Mouse (Mus musculus) intestine, embryonic 14.5 days (tissue): ENCODE results near the gene Flot1. TPM values are rescaled to one million over a fixed set of nuclear protein-coding genes. Genes with fewer than 3 reads are reported as not detected.
A peak's percentile ranks its signal among the peaks of the same experiment; 100 is the strongest.

ENCODE experiments used
- ATAC-seq: fragments of 200-750 bp; cut with Nextera tagmentation; replicated peaks from 2 replicates; pipeline ENCODE4 v1.8.0; 2017; ENCODE audit warnings: low read depth, moderate number of reproducible peaks, moderate TSS enrichment, moderate library complexity; ENCODE audit not compliant: low FRiP score, low TSS enrichment
- DNase-seq: peaks from one replicate; pipeline ENCODE4 v3.0.0-alpha.2; 2018; ENCODE audit warnings: low spot score
- H3K27ac ChIP-seq: fragments of 300-500 bp; sonication (generic); 2 replicates; pipeline ENCODE4 v1.5.1; 2014; ENCODE audit warnings: low read depth, mild to moderate bottlenecking, control low read depth
- H3K27me3 ChIP-seq: fragments of 300-500 bp; sonication (generic); replicated peaks from 2 replicates; pipeline ENCODE4 v1.6.1; 2014; ENCODE audit warnings: low read length, control low read depth; ENCODE audit not compliant: control insufficient read depth, insufficient read depth
- H3K36me3 ChIP-seq: fragments of 300-500 bp; sonication (generic); 2 replicates; pipeline ENCODE4 v1.6.1; 2014; ENCODE audit warnings: low read length, control low read depth; ENCODE audit not compliant: control insufficient read depth, insufficient read depth
- H3K4me1 ChIP-seq: fragments of 300-500 bp; sonication (generic); replicated peaks from 2 replicates; pipeline ENCODE4 v1.6.1; 2014; ENCODE audit warnings: low read length, control low read depth, mixed read lengths; ENCODE audit not compliant: control insufficient read depth, insufficient read depth
- H3K4me2 ChIP-seq: fragments of 300-500 bp; sonication (generic); 2 replicates; pipeline ENCODE4 v1.6.1; 2014; ENCODE audit warnings: low read length
- H3K4me3 ChIP-seq: fragments of 300-500 bp; sonication (generic); 2 replicates; pipeline ENCODE4 v1.5.1; 2014; ENCODE audit warnings: low read depth, low read length, control low read depth, mixed read lengths
- H3K9ac ChIP-seq: fragments of 300-500 bp; sonication (generic); 2 replicates; pipeline ENCODE4 v1.6.1; 2014; ENCODE audit warnings: mild to moderate bottlenecking, low read length
- H3K9me3 ChIP-seq: fragments of 300-500 bp; sonication (generic); 2 replicates; pipeline ENCODE4 v1.6.1; 2016; ENCODE audit warnings: low read length, control low read depth; ENCODE audit not compliant: control insufficient read depth
- WGBS: fragments of 180-500 bp; shearing (Covaris S2); extraction: QIAGEN DNeasy Blood & Tissue Kit; methylation state at CpG from one replicate; pipeline ENCODE4 v1.1.7; 2014; 5-methylcytosine and 5-hydroxymethylcytosine counted together
- polyA plus RNA-seq: library from polyadenylated mRNA; unstranded; fragments of >200 nt; fragmentation: Nextera tagmentation; extraction: Ambion mirVana; gene quantifications from 2 replicates; pipeline ENCODE4 v1.2.1, GENCODE M21; 2014

Gene Flot1
- polyA plus RNA-seq, 1 experiment from 2014 or later: 42.5 TPM

DNA sequence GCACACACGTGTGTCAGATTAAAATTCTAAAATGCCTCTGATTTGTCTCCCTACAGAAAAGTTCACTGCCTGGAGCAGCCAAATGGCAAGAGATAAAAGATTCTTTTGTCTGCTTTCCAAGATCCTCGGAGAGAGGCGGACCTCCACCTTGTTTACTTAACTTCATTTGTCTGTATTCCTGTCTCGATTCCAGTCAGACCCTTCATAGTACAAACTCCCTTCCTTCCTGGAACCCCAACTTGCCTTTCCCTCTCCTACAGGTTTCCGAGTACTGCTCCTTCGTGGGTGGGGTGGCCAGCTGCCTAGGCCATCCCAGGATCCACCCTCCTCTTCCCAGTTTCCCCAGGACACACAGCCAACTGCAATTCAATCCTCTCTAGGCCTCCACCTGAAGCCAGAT lies 20.0 kb upstream of the Flot1 start:
- Histone ChIP-seq H3K9me3 (no peaks in the 10 kb centered on the region), H3K4me1 (no peaks in the 10 kb centered on the region), H3K27me3 (no peaks in the 10 kb centered on the region), H3K27ac (no peak overlapping the region), H3K4me3 (no peak overlapping the region), H3K9ac (no peak overlapping the region), H3K4me2 (no peak overlapping the region), H3K36me3 (no peaks in the 10 kb centered on the region)
- no peak for ATAC-seq
- 34% methylated on average over 6 of the region's 6 CpGs for WGBS
- DNase-seq: no peak

DNA sequence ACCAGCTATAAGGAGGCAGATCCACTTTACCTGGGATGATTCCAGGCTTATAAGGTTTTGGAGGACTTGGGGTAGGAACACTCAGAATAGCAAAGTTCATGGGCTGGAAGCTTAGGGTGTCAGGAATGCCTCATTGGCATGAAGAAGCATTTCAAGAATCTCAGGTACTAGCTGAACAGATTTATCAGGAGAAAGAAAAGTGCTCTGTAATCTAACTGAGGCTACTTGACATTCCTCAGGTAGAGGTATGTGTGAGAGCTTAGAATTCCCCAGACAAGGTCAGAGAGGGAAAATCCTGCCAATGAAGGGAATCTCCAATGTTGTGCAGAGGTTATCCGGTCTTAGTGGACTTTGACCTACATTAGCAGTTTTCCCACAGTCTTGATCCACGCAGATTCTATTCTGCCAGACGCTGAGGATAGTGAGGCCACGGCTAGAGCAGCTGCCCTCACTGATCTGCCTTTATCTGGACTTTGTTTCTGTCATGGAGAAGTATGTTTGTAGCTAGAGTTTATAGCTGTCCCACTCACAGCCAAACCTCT lies 19.1 kb upstream of the Flot1 start:
- Histone ChIP-seq H3K36me3 (no peaks in the 10 kb centered on the region), H3K9me3 (no peaks in the 10 kb centered on the region), H3K4me1 (no peaks in the 10 kb centered on the region), H3K4me2 (no peak overlapping the region), H3K27me3 (no peaks in the 10 kb centered on the region), H3K9ac (no peak overlapping the region), H3K4me3 (no peak overlapping the region), H3K27ac (no peak overlapping the region)
- DNase-seq (no peak), ATAC-seq (no peak)
- 51% methylated on average over 4 of the region's 4 CpGs for WGBS

DNA sequence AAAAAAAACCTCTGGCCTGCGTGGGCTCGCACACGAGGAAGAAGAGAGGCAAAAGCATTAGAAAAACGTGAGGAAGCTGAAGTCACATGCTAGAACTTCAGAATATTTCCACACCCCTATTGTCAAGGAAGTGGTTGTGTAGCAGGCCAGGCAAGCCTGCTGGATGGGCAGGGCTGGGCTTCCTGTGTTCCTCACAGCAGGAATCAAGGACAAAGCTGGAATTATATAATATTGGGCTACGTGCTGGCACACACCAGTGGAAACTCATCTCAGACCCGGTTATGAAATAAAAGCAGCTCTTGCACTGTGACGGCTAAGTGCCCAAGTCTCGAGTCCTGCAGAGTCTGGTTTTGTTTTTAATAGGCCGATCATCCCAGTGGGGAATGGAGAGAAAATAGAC lies 15.0 kb upstream of the Flot1 start:
- DNase-seq: no peak
- H3K9ac ChIP-seq: no peak overlapping the region
- 79% methylated on average over 9 of the region's 9 CpGs for WGBS
- no peaks in the 10 kb centered on the region for H3K36me3 ChIP-seq
- no peak overlapping the region for H3K27ac ChIP-seq
- ATAC-seq: no peak
- peaks cover under 1% of the 10 kb centered on the region for H3K4me1 ChIP-seq
- H3K4me3 ChIP-seq: no peak overlapping the region
- no peaks in the 10 kb centered on the region for H3K9me3 ChIP-seq
- H3K27me3 ChIP-seq: no peaks in the 10 kb centered on the region
- H3K4me2 ChIP-seq: no peak overlapping the region

DNA sequence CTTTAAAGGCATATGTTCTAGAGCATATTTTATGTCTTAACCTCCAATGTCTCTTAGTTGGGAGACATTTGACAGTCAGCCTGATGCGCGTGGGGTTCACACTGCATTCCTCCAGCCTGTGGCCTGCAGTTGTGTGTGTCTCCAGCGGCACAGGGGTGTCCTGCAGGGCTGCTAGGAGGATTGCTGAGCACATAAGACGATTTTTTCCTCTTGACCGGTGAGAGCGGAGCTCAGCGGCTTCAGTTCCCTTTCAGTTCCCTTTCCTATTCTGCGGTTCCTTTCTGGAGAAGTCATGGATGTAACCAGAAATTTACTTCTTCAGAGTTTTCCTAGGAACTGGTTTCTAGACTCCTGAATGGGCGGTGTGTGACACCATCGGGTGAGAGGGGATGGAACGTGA lies 13.6 kb upstream of the Flot1 start:
- ATAC-seq (no peak), DNase-seq (no peak)
- no peaks in the 10 kb centered on the region for H3K27me3 ChIP-seq
- H3K4me2 ChIP-seq: no peak overlapping the region
- H3K4me1 ChIP-seq: peaks cover 10% of the 10 kb centered on the region
- no peak overlapping the region for H3K27ac ChIP-seq
- H3K9me3 ChIP-seq: no peaks in the 10 kb centered on the region
- 90% methylated on average over 11 of the region's 11 CpGs for WGBS
- H3K36me3 ChIP-seq: no peaks in the 10 kb centered on the region
- no peak overlapping the region for H3K9ac ChIP-seq
- H3K4me3 ChIP-seq: no peak overlapping the region

DNA sequence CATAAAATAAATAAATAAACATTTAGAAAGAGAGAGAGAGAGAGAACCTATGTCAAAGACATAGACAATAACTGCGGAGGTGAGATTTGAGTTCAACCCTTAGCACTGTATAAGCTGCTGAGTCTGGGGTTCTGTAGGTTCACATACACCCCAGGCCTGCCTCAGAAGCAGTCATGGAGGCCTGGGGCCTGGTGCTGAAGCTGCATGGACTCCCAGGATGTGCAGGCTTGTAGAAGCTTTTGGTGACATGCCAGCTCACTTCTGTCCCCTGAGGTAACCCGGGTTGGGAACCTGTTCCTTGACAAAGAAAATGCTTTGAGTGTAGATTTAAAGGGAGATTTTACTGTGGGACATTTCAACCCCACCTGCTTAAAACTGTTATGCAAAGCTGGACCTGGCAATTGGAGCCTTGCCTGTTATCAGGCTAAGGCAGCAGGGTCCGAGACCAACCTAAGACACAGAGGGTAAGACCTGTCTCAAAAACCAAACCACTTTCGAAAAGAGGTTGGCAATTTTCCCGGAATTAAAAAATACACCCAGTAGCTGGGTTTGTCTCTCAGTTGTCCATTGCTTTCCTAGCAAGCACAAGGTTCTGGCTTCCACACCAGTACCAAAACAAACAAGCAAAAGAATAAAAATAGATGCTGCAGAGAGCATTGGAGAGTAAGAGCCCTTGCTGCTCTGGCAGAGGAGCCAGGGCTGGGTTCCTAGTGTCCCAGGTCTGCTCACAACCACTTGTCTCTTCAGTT lies 12.0 kb upstream of the Flot1 start:
- 80% methylated on average over 5 of the region's 5 CpGs for WGBS

DNA sequence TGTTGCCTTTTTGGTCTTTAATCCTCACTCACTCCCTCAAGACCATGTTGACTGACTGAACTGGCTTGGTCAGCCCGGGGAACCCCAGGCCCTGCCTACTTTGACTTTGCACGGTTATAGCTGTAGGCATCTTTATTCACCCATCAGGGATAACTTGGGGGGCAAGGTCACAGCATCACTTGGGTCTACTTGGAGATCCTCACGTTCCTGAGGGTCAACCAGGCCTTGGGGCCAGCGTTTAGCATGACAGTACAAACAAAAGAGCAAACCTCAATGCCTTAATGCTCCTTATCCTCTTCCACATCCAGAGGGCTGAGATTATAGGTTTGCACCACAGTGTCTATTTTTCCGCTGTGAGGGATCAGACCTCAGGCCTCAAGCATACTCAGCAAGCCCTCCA lies 10.7 kb upstream of the Flot1 start:
- no peak for DNase-seq
- H3K4me1 ChIP-seq: peaks cover 28% of the 10 kb centered on the region
- H3K27me3 ChIP-seq: no peaks in the 10 kb centered on the region
- H3K4me3 ChIP-seq: no peak overlapping the region
- H3K9ac ChIP-seq: no peak overlapping the region
- H3K27ac ChIP-seq: peak overlapping the region; percentile 72; the same call in 1 of the 2 replicates
- no peaks in the 10 kb centered on the region for H3K9me3 ChIP-seq
- ATAC-seq: no peak
- 80% methylated on average over 5 of the region's 5 CpGs for WGBS
- H3K36me3 ChIP-seq: no peaks in the 10 kb centered on the region
- no peak overlapping the region for H3K4me2 ChIP-seq

More for the DNA sequence above, 12.0 kb upstream of the Flot1 start:
- Histone ChIP-seq H3K36me3 (no peaks in the 10 kb centered on the region), H3K27me3 (no peaks in the 10 kb centered on the region), H3K9me3 (no peaks in the 10 kb centered on the region), H3K27ac (no peak overlapping the region), H3K4me1 (peaks cover 18% of the 10 kb centered on the region), H3K4me3 (no peak overlapping the region), H3K9ac (no peak overlapping the region), H3K4me2 (no peak overlapping the region)
- ATAC-seq (no peak), DNase-seq (no peak)

DNA sequence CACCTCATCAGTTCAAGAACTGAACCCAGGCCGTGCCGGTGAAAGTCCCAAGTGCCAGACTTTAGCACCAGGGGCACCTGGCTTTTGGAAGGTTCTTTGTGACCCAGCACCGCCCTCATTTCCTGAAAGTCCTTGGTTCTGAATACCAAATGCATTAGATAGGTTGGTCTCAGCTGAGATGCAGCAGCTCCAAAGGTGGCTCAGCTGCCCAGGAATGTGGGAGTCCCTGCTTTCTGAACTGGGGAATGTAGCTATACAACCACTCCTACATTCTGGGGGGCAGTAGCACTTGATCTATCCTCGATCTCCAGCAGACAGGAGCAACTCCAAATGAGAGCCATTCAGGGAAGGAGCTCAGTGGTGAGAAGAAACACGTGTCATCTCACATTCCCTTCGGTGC lies 10.3 kb upstream of the Flot1 start:
- no peak; the same call in 1 of the 2 replicates for ATAC-seq
- H3K4me1 ChIP-seq: peaks cover 31% of the 10 kb centered on the region
- no peak overlapping the region for H3K4me3 ChIP-seq
- no peaks in the 10 kb centered on the region for H3K9me3 ChIP-seq
- H3K4me2 ChIP-seq: no peak overlapping the region
- no peak for DNase-seq
- H3K27ac ChIP-seq: peak overlapping the region; percentile 72
- H3K36me3 ChIP-seq: no peaks in the 10 kb centered on the region
- no peak overlapping the region for H3K9ac ChIP-seq
- no peaks in the 10 kb centered on the region for H3K27me3 ChIP-seq
- WGBS: 62% methylated on average over 6 of the region's 6 CpGs

DNA sequence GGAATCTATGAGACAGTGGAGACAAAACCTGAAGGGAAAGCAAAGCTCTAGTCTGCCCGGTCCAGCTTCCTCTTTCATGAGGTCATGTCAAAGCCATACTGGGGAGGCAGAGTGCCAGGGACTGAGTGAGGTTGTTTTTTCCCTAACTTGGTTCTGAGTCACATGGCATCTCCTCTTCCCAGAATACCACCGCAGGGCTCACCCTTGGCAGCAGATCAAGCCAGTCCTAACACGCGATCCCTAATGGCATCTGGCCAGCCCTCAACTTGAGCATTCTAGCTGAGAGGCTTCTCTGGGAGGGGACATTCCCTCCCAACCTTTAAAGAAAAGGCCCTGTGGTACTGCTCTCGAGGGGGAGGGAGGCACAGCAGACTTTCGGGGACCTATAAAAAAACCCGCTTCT lies 9.8 kb upstream of the Flot1 start:
- peak; percentile 10; the same call in 1 of the 2 replicates for ATAC-seq
- Histone ChIP-seq H3K4me1 (peaks cover 31% of the 10 kb centered on the region), H3K4me3 (no peak overlapping the region), H3K9me3 (no peaks in the 10 kb centered on the region), H3K4me2 (no peak overlapping the region), H3K27me3 (no peaks in the 10 kb centered on the region), H3K27ac (peak overlapping the region; percentile 72), H3K36me3 (no peaks in the 10 kb centered on the region), H3K9ac (no peak overlapping the region)
- WGBS: 39% methylated on average over 7 of the region's 7 CpGs
- no peak for DNase-seq

DNA sequence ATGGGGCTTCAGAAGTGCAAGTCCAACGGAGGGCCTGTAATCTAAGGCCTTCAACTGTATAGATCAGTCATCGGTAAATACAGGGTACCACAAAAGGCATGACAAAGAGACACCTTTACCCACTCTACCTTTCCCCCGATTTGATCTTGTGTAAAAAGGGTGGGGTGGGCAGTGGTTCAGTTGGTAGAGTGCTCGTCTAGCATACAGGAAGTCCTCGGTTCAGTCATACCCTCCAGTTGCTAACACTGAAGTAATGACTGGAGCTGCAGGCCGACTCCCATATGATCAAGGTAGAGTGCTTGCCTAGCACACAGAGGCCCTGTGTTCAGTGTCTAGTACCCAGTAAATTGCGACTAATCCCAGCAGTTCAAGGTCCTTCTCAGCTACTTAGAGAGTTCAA lies 9.4 kb upstream of the Flot1 start:
- no peaks in the 10 kb centered on the region for H3K36me3 ChIP-seq
- H3K9me3 ChIP-seq: no peaks in the 10 kb centered on the region
- no peak for DNase-seq
- no peak overlapping the region for H3K9ac ChIP-seq
- ATAC-seq: no peak; the same call in 1 of the 2 replicates
- H3K4me3 ChIP-seq: no peak overlapping the region
- WGBS: 70% methylated on average over 7 of the region's 7 CpGs
- H3K27me3 ChIP-seq: no peaks in the 10 kb centered on the region
- peak overlapping the region; percentile 72 for H3K27ac ChIP-seq
- no peak overlapping the region for H3K4me2 ChIP-seq
- H3K4me1 ChIP-seq: peaks cover 31% of the 10 kb centered on the region
